Mouse (Mus musculus) kidney, postnatal 36 days (tissue): ENCODE results near the gene Itgal.
A peak's percentile ranks its signal among the peaks of the same experiment; 100 is the strongest.
"Not testable (repeated sequence)": the region's sequence is repeated elsewhere in the genome, so short reads cannot be mapped to it uniquely, and the experiment has no call there.

ENCODE experiments used
- DNase-seq, 2 experiments: peaks; one replicate each; pipeline ENCODE4 v3.0.0; 2021 to 2022; ENCODE audit warnings: mixed read lengths in 2 of 2

Itgal gene

GRCm38 (mm10) chr7:127343351-127344019 lies 47.4 kb downstream of the Itgal start:
- DNase-seq = peak in 1 of 2 experiments; percentile 14

- peak; percentile 26 to 73 for DNase-seq
Observed at GRCm38 (mm10) chr7:127344371-127344770, 48.3 kb downstream of the Itgal start.

- DNase-seq = peak; percentile 65 to 76
Observed at GRCm38 (mm10) chr7:127345092-127345491, 49.0 kb downstream of the Itgal start.

DNA sequence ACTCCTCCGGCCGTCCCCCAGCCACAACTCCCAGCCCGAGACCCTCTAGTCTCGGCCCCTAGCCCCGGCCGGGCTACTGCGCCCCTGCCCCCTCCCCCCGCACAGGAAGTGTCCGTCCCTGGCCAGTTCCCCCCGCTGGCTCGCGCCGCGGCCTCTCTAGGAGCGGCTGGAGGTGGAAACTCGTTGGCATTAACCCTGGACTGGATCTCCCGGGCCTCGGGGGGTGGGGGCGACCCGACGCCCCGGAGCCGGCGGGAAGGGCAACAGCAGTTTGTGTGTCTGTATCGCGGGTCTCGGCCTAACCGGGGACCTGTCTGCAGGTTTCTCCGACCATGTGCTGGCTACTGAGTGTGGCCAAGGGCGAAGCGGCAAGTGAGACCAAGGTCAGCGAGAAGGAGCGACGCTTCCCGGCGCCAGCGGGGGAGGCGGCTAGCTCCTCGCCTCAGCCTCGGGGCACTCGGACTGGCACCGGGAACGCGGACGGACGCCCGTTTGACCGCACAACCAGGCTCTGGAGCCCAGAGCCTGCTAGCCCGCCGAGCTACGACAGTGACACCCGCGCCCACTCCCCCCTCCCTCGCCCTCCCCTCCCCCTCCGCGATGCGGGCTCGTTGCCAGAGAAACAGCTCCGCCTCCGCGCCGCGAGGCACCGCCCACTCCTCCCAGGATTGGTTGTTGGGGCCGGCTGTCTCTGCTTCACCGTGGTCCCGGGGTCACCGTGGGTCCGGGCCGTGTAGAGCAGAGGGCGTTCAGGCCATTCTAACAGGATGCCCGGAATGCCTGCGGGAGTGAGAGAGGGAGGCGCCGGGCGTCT lies 49.7 kb downstream of the Itgal start, which contains the start of gene Zfp768:
Zfp768 (minus strand) TSS at position 78 of the 814 bp plus-strand sequence.
- peak; percentile 96 to 97 for DNase-seq

GRCm38 (mm10) chr7:127346676-127347075 lies 50.6 kb downstream of the Itgal start:
- peak; percentile 86 to 87 for DNase-seq

DNA sequence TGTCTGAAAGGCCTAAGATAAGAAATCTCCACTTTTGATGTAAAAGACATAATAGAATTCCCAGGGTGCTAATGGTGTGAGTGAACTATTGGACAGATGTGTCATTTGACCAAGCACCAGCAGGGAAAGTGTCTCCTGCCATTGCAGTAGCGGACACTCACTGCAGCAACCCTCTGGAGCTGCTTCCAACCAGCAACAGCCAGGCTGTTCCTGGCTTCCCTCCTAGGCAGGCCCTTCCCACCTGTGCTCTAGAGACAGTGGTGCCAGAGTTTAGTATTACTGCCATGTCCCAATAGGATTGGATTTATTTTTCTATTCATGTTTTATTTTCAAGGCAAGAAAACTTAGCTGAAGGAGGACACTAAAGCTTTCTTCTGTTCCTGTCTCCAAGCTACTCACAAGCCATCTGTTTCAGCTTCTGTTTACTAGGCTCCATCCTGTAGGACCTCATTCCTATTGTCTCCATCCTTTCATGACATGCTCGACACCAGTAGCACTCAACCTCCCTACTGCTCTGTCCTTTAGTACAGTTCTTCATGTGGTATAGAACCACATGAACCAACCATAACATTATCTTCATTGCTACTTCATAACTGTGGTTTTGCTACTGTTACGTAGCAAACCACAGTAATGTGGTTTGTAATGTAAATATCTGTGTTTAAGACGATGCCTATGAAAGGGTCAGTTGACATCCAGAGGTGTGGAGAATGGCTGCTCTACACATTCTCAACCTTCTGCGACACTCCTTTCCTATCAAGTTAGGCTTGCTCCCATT lies 55.4 kb downstream of the Itgal start:
- DNase-seq = no peak

GRCm38 (mm10) chr7:127355796-127356195 lies 59.7 kb downstream of the Itgal start:
- DNase-seq = no peak

DNA sequence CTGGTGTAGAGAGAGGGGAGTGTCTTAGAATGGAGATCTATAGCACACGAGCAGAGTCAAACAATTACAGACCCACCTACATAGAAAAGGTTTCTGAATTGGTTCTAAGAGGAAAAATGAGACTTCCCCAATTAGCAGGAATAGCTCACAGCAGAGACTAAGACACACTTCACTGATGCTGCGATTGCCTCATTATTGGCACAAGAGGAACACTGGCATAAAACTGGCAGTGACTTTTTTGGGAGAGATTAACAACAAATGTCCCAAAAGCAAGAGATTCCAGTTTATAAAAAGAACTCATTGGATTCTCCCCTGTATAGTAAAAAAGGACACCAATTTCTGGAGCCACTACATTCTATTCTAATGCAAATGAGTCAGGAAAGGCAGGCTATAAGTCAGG lies 61.8 kb downstream of the Itgal start:
- DNase-seq = no peak

DNA sequence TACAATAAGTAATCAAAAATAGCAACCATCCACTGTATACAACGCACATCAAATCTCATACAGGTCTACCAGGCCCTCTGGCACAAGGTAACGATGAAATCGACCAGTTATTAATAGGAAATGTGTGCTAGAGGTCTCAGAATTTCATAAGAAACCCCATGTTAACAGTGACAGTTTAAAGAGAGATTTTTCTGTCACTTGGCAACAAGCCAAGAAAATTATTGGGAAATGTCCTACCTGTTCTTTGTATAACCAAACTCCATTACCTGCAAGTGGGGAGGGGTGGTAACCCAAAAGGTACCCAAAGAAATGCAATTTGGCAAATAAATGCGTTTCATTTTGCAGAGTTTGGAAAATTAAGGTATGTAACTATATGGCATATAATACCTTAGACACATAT lies 62.4 kb downstream of the Itgal start:
- no peak for DNase-seq

- no peak for DNase-seq
Observed at GRCm38 (mm10) chr7:127360265-127360664, 64.2 kb downstream of the Itgal start.

GRCm38 (mm10) chr7:127361449-127361848 lies 65.4 kb downstream of the Itgal start:
- peak; percentile 77 to 78 for DNase-seq

- peak; percentile 42 to 47 for DNase-seq
Observed at GRCm38 (mm10) chr7:127362418-127362817, 66.4 kb downstream of the Itgal start.

- DNase-seq = peak; percentile 37 to 73
Observed at GRCm38 (mm10) chr7:127363475-127363921, 67.4 kb downstream of the Itgal start.

GRCm38 (mm10) chr7:127364166-127364565 lies 68.1 kb downstream of the Itgal start:
- DNase-seq = peak in 1 of 2 experiments; percentile 27

DNA sequence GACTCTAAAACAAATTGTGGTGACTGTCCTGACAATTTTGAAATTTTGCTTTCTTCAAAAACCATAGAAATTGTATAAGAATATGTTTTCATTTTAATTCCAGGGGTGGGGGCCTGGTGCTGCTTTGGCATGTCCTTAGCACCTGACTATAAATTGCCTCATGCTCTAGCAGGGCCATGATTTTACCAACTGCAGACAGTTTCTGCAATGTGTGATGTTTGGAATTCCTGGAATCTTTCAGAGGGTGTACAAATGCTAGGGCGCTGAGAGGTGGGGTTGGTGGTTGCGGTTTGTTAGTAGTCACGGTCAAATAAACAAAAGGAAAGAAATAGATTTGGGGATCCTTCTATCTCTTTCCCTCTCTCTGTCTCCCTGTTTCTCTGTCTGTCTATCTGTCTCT lies 70.2 kb downstream of the Itgal start:
- no peak for DNase-seq

DNA sequence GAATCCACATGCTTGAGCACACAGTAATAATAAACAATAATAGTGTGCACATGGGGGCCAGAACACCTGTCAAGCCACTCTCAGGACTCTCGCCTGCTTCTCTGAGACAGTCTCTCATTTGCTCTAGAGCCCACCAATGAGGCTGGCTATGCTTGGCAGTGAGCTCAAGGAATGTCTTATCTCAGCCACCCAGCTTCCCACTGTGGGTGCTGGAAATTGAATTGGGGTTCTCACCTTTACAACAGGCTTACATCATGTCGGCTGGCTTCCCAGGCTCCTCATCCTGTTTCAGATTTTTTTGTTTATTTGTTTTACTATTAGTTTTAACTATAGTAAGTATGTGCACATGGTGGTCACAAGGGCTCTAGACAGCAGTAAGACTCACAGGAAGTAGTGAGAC lies 75.2 kb downstream of the Itgal start:
- no peak for DNase-seq

- DNase-seq = not testable (repeated sequence)
Observed at GRCm38 (mm10) chr7:127371870-127372269, 75.8 kb downstream of the Itgal start.

DNA sequence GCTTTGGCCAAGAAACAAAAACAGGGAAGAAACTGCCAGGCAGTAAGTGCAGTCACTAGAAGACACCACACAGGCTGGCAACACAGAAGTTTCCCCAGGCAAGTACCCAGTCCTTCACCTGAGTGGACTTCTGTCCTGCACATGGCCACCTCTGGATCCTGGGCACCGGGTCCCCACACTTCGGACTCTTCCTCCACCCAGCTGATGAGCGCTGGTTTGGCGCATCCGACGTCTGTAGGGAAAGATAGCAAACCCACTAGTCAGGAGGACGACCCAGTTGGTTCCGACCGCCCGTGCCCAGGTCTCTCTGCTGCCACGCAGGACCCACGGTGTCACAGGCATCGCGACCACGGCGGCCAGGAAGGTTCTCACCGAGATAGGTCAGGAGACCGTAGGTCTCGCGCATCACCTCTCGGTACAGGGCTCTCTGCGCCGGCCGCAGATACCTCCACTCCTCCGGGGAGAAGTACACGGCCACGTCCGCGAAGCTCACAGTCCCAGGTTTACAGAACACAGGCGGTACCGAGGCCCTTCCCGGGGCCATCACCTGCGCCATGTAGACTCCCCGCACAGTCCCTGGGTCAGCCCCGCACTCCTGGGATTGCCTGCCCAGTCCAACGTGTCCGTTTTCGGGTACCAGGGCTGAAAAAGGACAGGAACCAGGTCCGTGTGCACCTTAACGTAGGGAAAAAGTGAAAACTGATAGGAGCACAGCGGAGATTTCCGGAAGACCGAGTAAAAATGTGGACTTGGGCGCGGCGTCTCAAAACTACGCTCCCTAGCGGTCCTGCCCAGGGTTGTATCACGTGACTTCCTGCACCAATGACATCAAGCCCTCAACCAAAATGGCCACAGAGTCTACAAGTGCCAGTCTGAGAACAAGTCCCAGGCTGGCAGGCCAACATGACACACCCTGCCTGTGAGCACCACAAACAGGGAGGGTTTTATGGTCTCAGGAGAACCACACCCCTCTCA lies 79.5 kb downstream of the Itgal start, which contains the start of gene Zfp747:
Zfp747 (minus strand) TSS at position 780 of the 975 bp plus-strand sequence.
- DNase-seq = peak; percentile 97 to 98

DNA sequence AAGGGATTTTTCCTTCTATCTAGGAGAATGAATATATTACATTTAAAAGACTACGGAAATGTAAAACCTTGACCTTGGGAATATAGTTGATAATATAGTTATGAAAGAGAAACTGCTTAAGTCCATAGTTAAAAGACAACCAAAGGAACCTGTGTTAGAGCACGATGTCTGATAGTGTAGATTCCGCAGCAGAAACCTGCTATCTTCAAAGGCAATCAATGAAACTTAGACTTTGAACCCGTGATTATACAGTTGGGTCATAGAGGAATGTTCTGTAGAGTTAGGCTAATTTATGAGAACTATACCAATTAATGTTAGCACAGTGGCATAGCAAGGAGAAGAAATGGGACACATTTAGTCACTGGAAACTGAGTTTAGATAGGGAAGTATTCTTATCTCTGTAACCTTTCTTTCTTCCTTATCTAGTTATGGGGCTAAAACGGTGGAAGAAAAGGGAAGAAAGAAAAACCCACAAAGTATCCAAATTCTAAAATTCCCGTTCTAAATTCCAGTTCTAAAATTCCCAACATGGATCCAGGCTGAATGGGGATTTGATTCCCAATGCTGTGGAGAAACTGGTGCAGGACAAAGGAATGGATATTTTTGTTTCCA lies 82.4 kb downstream of the Itgal start:
- DNase-seq = no peak
